Mouse (Mus musculus) bone marrow macrophage, adult 2 months (primary cell): Measurements from ENCODE around the gene Lysmd1.

Experiments used
- CTCF ChIP-seq: IDR thresholded peaks from 2 replicates; pipeline ENCODE4 v1.5.1; 2012; ENCODE audit warnings: low read depth, mild to moderate bottlenecking, low read length, moderate library complexity
- POLR2A ChIP-seq: IDR thresholded peaks from 2 replicates; pipeline ENCODE4 v1.6.1; 2012; ENCODE audit warnings: mild to moderate bottlenecking, low read depth, low read length, borderline replicate concordance

GRCm38 (mm10) chr3:95105121-95105520, 28.8 kb upstream of the Lysmd1 start:
- TF ChIP-seq POLR2A = no peak
- no peak for TF ChIP-seq CTCF
